Mouse (Mus musculus) bone marrow macrophage, adult 2 months (primary cell): ENCODE data around the gene Psmd2.

Experiments used
- CTCF ChIP-seq: IDR thresholded peaks from 2 replicates; pipeline ENCODE4 v1.5.1; 2012; ENCODE audit warnings: low read depth, mild to moderate bottlenecking, low read length, moderate library complexity
- POLR2A ChIP-seq: IDR thresholded peaks from 2 replicates; pipeline ENCODE4 v1.6.1; 2012; ENCODE audit warnings: mild to moderate bottlenecking, low read depth, low read length, borderline replicate concordance

DNA sequence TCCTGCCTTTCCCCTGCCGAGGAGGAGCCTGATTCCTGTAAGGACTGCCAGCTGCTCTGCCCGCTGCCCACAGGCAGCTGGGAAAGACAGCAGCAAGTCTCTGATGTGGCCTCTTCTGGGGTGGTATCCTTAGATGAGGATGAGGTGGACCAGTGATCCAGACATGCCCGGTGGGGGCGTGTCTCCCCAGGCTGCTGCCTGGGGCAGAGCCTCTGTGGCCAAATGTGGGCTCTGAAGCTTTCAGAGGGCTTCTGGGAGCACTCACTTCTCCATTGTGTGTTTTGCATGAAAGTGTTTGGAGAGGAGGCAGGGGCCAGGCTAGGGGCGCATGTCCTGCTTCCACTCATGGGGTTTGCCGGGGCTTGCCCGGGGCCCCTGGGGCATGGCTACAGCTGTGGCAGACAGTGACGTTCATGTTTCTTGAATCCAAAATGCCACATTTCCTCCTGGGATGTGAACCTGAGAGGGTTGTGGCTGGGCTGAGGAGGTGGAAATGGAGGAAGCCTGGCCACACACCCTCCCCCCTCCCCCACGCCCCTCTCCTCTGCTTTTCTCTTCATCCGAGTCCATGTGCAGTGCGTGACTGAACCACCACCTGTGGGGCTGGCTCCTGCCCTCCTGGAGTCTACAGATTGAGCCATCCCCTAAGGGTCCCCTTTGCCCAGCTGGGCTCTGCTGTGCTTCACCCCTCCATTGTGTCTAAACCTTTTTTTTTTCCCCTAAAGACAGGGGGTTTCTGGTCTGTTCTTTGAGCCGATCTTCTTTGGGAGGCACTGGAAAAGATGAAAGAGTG, 50.5 kb downstream of the Psmd2 start:
- TF ChIP-seq CTCF: no peak
- TF ChIP-seq POLR2A: no peak
